Mouse (Mus musculus): ENCODE measurements around the gene Hsd11b1.
"Not testable (repeated sequence)": the region's sequence is repeated elsewhere in the genome, so short reads cannot be mapped to it uniquely, and the experiment has no call there.

Hsd11b1 gene

DNA sequence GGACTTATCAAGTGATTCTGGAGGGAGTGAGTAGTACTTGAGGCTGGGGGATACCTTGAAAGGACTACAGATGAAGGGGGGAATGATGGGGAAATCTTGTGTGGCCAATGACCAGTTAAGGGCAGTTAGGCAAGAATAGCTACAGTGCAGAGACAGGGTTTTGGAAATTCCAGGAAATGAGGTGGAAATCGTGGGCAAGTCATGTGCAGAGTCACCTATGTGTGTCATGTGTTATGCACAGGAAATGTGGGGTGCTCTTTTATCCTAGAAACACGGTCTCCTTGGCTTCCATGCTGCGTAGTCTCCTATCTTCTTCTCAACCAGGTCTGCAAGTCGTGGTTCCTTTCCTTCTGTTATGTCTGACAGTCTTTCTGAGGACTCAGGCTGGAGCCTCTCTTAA is 15.6 kb upstream of the Hsd11b1 start:
- no peak for DNase-seq (ENCODE audit: low spot score)

DNA sequence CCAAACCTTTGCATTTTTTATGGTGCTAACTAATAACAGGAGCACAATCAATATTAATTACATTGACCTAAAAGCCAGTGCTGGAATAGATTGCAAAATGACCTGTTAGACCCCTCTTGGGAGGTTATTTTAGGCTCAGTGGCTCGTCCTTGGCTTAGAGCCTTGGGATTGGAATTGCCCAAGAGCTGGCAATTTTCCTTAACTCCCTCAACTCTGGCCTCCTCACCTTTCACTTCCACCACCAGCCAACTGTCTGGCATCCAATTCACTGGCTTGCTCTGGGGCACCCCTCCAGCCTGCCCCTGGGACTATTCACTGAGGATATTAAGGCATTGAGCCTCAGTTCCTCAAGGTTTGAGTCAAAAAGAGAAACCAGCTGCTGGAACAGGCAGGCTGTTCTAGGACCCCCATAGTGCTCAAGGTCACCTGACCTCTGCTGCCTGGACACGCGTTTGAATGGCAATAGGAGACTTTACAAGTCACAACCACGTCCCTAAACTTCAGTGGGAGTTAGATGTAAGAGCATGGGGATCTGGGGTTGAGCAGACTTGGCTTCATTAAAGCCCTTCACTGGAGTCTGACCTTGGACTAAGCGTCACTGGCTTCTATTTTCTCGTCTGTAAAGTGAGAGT is 14.7 kb upstream of the Hsd11b1 start:
- no peak for DNase-seq (ENCODE audit: low spot score)

DNA sequence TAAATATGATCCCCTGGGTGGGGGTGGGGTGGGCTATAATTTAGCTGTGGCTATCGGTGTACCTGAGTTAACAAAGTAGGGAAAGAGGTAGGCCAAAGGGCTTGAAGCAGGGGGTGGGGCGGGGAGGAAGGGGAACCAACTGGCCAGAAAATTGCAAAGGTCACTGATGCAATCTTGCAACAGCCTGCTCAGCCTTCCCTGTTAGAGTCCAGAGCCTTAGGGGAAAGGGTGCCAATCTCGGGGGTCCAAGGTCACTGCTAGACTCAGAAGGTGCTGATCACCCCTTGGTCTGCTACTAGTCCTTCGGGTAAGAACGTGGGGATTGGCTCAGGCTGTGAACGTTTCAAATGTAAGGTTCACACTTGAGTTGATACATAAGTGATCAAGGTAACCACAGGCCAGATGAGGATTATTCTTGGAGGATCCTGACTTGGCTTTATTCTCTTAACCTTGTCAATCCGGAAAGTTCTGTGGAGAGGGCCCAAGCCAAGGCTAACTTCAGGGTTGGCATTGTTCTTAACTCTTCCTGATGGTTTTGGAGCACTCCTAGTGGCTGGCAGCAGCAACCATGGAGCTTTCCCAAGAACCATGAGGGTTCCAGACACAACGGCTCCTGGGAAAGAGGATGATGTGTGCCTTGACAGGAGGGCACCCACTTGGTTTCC is 10.7 kb upstream of the Hsd11b1 start:
- no peak for DNase-seq (ENCODE audit: low spot score)

DNA sequence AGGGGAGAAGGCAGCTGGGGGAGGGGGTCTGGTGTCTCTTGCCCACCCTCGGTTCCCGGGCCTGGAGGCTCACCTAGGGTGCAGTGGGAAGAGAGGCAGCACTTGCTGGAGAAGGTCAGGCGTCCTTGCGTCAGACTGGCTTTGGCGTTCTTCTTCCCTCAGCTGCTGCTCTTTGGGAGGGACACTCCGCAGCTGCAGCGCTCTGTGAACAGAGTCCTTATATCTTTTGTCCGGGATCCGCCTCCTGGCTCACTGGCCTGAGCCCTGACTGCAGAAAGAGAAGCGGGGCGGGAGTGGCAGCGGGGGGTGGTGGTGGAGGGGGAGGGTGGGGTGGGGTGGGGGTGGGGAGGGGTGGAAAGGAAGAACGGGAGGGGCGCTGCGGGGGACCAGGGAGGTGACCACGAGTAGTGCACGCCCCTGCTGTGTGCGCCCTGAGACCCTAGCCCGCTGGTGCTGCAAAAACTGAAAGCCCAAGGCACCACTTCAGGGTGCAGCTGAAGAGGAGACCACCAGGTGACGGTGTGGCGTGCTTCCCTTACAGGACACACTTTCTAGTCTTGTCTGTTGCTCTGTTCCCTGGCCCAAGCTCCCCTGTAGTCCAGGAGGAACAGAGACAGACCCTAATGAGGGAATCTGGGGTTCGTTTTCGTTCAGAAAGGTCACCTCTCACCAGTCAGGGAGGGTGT is 9.2 kb upstream of the Hsd11b1 start, which contains the start of gene G0s2:
TSS of gene G0s2 (minus strand) at position 302 of the 686 bp plus-strand sequence.
- peak; percentile 39 for DNase-seq (ENCODE audit: low spot score)

DNA sequence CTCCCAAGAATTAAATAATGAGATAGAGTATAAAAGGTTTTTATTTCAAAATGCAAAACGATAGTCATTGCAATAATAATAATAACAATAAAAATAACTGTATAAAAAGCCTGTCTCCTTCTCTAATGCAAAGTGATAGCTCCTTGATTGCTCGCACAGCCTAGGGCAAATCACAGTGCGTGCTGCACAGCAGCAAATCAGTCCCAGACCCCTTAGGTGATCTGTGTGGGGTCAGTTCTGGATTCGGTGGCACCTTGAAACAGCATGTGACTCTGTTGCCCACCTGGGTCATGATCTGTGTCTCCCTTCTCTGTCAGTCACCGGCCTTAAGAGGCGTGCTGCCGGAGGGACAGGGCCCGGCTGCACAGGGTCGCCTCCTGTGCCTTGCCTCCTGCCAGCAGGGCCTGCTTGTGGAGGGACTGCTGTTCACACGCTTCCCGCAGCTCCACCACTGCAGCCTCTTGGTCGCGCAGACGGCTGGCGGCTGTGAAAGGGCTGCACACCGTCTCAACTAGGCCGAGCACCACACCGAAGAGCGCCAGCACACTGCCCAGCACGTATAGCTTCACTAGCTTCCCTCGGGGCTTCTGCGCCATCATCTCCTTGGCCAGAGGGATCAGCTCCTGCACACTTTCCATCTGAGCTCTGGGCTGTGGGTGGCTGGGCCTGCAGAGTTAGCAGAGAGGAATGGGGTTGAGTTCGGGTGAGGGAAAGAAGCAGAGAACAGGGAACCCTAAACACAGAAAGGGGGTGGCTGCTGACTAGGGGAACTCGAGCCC is 8.5 kb upstream of the Hsd11b1 start:
- no peak for DNase-seq (ENCODE audit: low spot score)

DNA sequence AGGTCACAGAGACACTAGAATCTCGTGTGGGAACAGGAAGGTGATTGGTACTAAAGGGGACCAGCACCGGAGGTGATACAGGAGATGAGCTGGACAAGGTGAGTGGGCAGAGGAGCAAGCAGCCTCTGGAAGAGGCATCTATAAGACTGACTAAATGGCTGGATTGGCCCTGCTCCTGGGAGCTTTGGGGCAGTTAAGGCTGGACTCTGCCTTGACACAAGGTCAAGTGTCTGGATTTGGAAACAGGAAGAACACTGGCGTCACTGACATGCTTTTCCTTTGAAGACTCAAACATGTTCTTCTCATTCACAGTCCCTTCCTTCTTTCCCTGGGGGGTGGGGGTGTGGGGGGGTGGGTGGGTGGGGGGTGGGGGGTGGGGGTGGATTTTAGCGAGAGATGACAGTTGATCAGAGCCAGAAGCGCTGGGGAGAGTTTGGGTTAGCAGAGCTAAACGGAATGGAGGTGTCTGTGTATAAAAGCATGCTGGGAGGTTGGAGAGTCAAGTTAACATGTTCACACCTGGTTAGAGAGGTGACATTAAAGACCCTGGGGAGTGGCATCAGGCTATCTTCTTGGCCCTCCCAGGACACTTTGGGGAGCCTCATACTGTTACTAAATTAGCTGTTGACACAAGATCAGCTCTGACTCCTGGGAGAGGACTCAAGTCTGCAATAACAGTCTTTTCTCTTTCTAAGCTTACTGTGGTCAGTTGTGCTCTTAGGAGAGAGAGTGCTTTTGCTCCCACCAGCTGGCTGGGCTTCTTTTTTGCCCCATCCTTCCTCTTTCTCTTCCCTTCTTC is 7.3 kb upstream of the Hsd11b1 start:
- DNase-seq (ENCODE audit: low spot score) = no peak

DNA sequence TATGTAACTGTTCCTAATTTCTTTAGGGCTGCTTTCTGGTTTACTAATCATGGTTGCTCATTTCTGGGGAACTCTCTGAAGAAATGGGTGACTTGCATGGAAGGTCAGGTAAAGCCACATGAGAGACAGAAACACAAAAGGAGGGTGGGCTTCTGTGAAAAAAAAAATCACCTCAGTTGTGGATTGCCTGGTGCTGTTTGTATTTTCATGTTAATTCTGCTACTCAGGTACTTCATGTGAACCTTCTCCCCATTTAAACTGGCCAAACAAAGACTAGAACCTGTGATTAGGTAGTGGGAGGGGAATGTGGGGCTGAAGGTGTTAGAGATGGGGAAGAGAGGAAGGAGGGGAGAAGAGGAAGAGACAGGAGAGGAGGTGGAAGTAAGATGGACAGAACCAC is 1.9 kb upstream of the Hsd11b1 start:
- DNase-seq (ENCODE audit: low spot score) = no peak

DNA sequence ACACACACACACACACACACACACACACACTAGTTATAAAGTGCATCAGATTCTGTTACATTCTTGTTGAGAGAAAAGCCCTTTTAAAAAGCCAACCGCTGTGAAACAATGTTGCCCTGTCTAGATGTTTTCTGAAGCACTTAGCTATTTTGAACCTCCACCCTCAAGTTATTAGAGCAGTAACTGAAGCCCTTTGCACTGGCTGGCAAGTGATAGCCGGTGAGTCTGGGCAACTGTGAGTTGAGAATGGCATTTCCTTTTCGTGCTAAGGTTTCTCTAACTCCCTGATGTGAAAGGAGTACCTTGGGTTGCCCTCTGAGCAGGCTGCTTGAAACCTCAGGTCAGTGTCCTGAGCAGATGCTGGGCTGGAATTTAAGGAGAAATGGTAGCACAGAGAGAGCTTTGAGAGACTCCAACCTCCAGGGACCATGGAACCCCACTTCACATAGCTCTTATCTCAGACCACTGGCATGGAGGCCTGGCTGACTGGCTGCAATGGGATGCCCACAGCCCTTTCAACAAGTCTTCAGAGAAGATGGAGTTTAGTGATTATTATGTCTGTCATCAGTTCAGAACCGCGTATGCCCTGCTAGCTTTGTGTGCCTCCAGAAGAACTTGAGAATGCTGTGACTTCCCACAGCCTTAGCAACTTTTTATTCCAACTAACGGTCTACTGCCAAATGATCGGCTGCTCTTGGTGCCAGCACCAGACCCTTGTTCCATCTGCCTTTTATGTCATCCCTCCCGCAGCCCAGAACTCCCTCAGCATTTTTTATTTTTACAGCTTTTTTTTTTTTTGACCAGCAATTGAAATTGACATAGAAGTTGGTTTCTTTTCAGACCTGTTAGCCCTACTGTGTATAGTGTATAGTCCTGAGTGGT is 608 bp downstream of the Hsd11b1 start:
- no peak for DNase-seq (ENCODE audit: low spot score)

DNA sequence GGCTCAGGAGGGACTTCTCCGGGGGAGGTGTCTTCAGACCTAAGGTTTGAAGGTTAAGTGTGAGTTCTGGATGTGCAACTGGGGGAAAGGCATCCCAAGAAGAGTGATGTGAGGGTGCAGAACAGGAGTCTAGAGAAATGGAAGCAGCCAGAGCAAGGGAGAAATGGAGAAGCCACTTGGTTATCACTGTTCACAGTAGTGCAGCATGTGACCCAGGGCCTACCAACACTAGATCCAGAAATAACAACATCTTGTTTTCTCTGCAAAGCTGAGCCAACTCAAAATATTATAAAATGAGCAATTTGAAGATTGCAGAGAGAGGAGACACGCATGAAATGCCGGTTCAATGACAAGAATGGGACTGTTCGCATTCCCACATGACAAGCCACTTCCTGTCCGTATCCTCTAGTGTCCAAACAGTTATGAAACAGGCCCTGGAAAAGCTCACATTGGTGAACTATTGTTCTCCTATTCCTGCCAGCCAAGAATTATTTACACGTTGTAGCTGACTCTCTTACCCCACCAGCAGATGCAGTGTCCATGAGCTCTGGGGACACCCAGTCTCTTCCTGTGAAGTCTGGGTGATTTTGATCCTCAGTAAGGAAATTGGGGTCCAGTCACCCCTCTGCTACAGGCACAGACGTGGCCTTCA is 1.9 kb downstream of the Hsd11b1 start:
- no peak for DNase-seq (ENCODE audit: low spot score)

DNA sequence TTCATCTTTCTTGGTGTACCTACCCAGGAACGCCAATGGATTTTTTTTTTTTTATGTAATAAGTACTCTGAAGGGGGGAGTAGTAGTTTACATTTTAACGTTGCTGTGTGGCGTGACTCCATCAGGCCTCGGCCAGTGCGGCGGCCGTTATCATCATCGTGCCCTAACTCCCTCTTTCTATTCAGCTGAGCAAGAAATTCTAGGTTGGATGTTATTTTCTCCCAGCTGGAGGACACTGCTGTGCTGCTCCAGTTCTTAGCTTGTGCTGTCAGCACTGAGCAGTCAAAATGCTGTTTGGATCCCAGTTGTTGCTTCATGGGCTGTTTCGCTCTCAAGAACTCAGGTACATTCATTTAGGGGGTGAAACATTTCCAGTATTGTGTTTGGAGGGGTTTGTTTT is 4.3 kb downstream of the Hsd11b1 start:
- no peak for DNase-seq (ENCODE audit: low spot score)

DNA sequence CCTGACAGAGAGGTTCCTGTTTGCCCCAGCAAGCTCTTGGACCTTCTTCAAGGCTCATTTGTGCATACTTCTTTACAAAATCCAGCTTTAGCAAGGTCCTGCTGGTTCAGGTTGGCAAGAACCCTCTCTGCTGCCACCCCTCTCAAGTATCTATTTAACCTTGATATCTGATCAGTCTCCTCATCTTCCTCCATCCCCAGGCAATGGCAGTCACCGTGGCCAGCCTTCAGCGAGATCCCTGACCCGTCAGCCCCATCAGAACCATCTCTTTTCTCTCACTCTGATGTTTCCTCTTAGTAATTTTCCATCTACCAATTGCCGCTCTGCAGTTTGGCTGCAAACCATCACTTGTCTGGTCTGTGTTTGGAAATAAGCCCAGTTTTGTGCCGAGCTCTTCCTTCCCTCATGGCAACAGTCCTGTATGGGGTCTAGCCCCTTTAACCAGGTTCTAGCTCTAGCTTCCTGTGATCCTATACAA is 7.2 kb downstream of the Hsd11b1 start:
- DNase-seq (ENCODE audit: low spot score) = no peak

DNA sequence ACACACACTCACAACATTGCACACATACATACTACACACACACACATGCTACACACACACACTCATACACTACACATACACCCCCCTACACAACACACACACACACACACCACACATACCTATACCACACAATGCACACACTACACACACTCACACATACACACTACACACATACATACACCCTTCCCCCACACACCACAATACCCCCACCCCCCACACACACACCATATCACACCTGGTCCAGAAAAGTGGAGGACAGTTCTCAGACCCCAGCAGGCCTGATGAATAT is 7.6 kb downstream of the Hsd11b1 start:
- no peak for DNase-seq (ENCODE audit: low spot score)

DNA sequence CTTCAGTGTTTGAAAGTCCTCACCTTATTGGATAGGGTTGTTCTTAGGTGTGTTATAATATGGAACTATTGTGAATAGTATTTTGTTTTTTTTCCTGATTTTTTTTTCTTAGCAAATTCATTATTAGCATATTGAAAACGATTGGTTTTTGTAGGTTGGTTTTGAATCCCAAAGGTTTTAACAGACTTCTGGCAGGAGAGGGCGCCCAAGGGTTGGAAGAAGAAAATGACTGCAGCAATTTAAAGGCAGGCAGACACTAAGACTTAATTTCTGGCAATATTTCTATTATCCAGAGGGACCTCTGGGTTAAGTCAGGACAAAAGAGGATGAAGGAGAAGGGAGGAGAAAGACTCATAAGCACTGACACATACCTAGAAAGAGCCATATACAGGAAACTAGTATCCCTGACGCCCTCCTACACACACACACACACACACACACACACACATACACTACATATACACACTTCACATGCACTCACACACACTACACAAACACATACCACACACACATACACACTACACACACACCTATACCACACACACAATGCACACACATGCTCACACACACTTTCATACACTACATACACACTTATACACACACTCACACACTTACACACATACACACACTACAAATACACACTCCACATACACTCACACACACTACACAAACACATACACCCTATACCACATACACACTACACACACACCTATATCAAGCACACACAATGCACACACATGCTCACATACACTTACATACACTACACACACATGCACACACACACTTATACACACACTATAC is 8.2 kb downstream of the Hsd11b1 start:
- DNase-seq (ENCODE audit: low spot score) = peak; percentile 60

DNA sequence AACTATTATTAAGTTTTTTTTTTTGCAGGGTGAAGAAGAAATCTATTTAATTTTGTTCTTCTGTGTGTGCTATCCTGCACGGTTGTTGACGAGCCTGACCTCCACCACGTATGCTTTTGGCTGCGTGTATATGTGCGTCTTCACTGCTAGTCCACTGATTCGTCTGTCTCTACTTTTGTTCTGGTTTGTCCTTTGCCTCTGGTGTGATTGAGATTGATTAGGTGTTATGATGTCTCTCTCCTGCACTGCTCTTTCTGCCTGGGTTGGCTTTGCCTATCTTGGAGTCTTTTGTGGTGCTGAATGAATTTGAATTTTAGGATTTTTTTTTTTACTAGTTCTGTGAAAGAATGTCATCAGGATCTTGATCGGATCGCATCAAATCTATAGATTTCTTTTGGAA is 8.8 kb downstream of the Hsd11b1 start:
- no peak for DNase-seq (ENCODE audit: low spot score)

DNA sequence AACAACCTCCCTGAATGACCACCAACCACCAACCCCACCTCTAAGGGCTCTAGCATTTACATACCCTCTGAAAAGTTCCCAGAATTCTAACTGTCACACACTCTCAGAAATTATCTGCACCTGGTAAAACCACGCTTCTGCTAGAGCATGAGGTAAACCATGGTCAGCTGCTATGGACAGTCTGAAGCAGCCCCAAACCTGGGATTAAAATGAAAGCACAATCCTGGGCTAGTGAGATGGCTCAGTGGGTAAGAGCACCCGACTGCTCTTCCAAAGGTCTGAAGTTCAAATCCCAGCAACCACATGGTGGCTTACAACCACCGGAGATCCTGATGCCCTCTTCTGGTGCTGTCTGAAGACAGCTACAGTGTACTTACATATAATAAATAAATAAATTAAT is 10.0 kb downstream of the Hsd11b1 start:
- DNase-seq (ENCODE audit: low spot score) = not testable (repeated sequence)

DNA sequence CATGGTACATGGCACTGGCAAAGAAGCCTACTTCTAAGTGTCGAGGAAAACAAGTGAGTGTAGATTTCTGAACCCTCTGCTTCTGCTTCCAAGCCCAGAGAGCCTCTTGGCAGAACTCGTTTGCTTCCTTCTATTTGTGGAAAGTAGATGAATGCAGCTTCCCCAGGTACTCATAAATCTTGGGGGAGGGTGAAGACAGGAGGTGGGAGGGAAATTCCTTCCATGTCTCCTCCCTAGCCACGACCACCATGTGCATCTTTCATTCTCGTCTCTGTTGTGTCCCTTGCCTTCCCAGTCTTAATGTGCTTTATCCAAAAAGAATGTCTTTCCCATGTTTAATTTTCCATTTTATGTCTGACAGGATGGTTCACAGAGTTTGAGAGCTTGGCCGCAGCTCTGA is 11.3 kb downstream of the Hsd11b1 start:
- no peak for DNase-seq (ENCODE audit: low spot score)

DNA sequence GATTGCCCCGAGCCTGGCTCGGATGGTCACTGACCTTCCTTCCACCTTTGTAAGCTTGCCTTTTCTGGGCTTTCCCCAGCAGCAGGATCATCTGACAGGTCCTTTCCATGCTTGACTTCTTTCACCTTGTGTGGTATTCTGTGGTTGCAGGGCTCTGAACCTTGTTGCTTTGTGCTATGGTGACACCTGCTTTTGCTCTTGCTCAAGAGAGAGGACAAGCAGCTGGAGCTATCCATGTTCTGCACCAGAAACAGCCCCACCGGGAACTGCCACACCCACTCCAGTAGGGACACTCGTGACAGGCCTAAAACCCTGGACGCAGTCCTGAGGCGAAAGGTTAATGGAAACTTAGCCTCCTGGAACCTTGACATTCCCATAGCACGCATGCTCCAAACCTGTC is 12.5 kb downstream of the Hsd11b1 start:
- DNase-seq (ENCODE audit: low spot score) = no peak

DNA sequence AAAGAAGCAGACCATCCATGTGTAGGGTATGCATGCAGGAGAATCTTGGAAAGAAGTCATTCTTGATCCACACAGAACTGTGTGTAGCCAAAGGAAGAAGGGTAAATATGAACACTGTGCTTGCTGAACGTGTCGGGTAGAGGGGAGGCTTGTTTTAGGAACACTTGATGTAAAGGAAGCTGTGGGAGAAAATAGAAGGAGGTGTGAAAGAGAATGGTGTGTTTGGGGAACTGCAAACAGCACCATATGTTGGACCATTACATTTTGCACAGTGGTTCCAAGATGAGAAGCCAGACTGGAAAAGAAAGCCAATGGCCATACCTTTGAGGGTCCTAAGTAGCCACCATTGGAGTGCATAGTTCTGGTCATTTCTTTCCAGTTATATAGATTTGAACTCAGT is 13.8 kb downstream of the Hsd11b1 start:
- no peak for DNase-seq (ENCODE audit: low spot score)

DNA sequence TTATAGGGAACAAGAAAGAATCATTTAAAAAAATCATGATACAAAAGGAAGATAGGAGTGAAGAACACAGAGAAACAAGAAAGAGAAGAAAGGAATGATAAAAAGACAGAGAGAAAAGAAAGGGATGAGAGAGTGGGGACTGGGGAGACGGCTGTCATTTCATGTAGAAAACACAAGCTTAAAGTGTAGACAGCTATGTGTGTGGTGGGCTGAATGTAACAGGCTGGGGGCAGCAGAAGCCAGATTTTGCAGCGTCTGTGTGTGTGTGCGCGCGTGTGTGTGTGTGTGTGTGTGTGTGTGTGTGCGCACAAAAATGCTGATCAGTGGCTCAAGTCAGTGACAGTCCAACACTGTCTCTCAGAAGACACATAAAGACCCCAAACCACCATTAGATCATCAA is 19.6 kb downstream of the Hsd11b1 start:
- no peak for DNase-seq (ENCODE audit: low spot score)
